Mouse (Mus musculus) kidney, embryonic 14.5 days (tissue): ENCODE results near the gene Cacnb4. TPM values are rescaled to one million over a fixed set of nuclear protein-coding genes. Genes with fewer than 3 reads are reported as not detected.

Source experiments
- ATAC-seq: fragments of 200-750 bp; cut with Nextera tagmentation; 2 replicates; pipeline ENCODE4 v1.8.0; 2017; ENCODE audit warnings: moderate number of reproducible peaks, mild to moderate bottlenecking, moderate TSS enrichment, moderate library complexity; ENCODE audit not compliant: low FRiP score, low TSS enrichment
- H3K27ac ChIP-seq: fragments of 300-500 bp; sonication (generic); 2 replicates; pipeline ENCODE4 v1.5.1; 2014; ENCODE audit warnings: low read depth, mild to moderate bottlenecking, low read length, moderate library complexity, mixed read lengths
- H3K27me3 ChIP-seq: fragments of 300-500 bp; sonication (generic); 2 replicates; pipeline ENCODE4 v1.6.1; 2014; ENCODE audit warnings: mild to moderate bottlenecking, low read length; ENCODE audit not compliant: control insufficient read depth, insufficient read depth
- H3K36me3 ChIP-seq: fragments of 300-500 bp; sonication (generic); 2 replicates; pipeline ENCODE4 v1.6.1; 2014; ENCODE audit warnings: low read length, mixed read lengths; ENCODE audit not compliant: control insufficient read depth, insufficient read depth
- H3K4me1 ChIP-seq: fragments of 300-500 bp; sonication (generic); 2 replicates; pipeline ENCODE4 v1.6.1; 2014; ENCODE audit warnings: low read length, mixed read lengths; ENCODE audit not compliant: control insufficient read depth, insufficient read depth
- H3K4me2 ChIP-seq: fragments of 300-500 bp; sonication (generic); replicated peaks from 2 replicates; pipeline ENCODE4 v1.6.1; 2014; ENCODE audit warnings: low read depth, mild to moderate bottlenecking, low read length
- H3K4me3 ChIP-seq: fragments of 300-500 bp; sonication (generic); 2 replicates; pipeline ENCODE4 v1.5.1; 2014; ENCODE audit warnings: mild to moderate bottlenecking, low read length
- H3K9ac ChIP-seq: fragments of 300-500 bp; sonication (generic); 2 replicates; pipeline ENCODE4 v1.6.1; 2014; ENCODE audit warnings: low read depth, mild to moderate bottlenecking, low read length, moderate library complexity
- H3K9me3 ChIP-seq: fragments of 300-500 bp; sonication (generic); 2 replicates; pipeline ENCODE4 v1.6.1; 2016; ENCODE audit warnings: low read length; ENCODE audit not compliant: control insufficient read depth
- WGBS: fragments of 180-500 bp; shearing (Covaris S2); extraction: QIAGEN DNeasy Blood & Tissue Kit; methylation state at CpG from one replicate; pipeline ENCODE4 v1.1.7; 2014; 5-methylcytosine and 5-hydroxymethylcytosine counted together
- polyA plus RNA-seq: library from polyadenylated mRNA; unstranded; fragments of >200 nt; fragmentation: Nextera tagmentation; extraction: Ambion mirVana; gene quantifications from 2 replicates; pipeline ENCODE4 v1.2.1, GENCODE M21; 2014

Cacnb4 gene
- polyA plus RNA-seq, 1 experiment from 2014 or later, result 4.3 TPM

DNA sequence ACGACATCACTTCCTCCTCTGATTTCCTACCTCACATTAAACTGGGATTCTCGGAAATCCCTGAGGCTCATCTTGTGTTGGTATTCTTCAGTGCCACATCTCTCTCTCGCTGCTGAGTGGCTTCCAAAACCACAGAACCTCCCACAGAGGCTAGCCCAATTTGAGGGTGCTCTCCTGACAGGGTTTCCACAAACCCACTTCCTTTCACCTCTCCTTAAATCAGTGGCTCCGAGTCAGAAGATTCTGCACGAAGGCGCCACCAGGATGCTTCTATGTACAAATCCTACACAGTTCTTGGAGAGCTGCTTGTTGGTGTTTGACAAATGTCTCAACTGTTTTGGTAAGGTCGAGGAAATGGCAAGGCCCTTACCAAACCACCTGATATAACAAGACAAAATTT lies 115.5 kb downstream of the Cacnb4 start:
- 73% methylated on average over 7 of the region's 7 CpGs for WGBS
- no peaks in the 10 kb centered on the region for H3K27me3 ChIP-seq
- no peaks in the 10 kb centered on the region for H3K36me3 ChIP-seq
- no peak overlapping the region for H3K9ac ChIP-seq
- H3K4me3 ChIP-seq, result no peak overlapping the region
- ATAC-seq, result no peak
- peaks cover 5% of the 10 kb centered on the region; the same call in 1 of the 2 replicates for H3K9me3 ChIP-seq
- H3K27ac ChIP-seq, result no peak overlapping the region
- no peak overlapping the region for H3K4me2 ChIP-seq
- H3K4me1 ChIP-seq, result 0 out of 2 replicates have a peak, but pooled peaks cover 7% of the 10 kb centered on the region

DNA sequence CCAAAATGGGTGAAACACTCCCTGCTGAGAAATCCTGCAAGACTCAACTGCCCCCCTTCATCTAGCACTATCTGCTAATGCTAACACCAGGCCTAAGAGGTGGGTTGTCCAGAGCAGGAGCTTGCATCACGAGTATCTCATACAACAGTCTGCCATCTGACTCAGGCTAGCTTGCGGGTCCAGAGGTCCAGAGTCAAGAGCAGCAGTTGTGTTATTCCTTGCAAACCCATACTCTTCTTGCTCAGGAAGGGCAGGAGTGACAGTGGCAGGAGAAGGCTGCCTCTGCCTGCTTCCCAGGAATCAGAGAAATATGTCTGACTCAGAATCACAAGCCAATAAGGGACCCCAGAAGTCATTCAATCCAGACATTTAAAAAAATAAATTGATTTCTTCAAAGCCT lies 116.4 kb downstream of the Cacnb4 start:
- Histone ChIP-seq H3K9me3 (peaks cover 5% of the 10 kb centered on the region; the same call in 1 of the 2 replicates), H3K4me3 (no peak overlapping the region), H3K9ac (no peak overlapping the region), H3K27ac (no peak overlapping the region), H3K4me1 (0 out of 2 replicates have a peak, but pooled peaks cover 7% of the 10 kb centered on the region), H3K27me3 (no peaks in the 10 kb centered on the region), H3K4me2 (no peak overlapping the region), H3K36me3 (no peaks in the 10 kb centered on the region)
- no peak for ATAC-seq
- WGBS, result 74% methylated on average over 2 of the region's 2 CpGs

DNA sequence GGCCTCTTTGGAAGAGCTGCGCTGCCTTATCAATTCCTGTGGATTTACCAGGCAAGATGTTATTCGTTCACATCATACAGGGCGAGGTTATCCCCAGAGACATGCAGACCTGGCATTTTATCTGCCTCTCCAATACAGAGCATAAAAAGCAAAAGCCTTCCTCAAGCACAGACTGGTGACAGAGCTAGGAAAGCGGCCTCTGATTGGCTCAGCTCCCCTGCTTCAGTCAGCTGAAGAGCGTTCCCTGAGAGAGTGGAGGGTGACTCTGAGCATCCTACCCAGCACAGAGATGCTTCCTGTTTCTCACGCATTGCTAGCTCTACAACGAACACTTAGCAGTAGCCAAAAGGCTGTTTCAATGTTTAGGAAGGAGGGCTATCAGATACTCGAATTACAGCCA lies 118.2 kb downstream of the Cacnb4 start:
- H3K9me3 ChIP-seq, result 0 out of 2 replicates have a peak, but pooled peaks cover under 1% of the 10 kb centered on the region
- WGBS, result 38% methylated on average over 8 of the region's 8 CpGs
- no peaks in the 10 kb centered on the region for H3K27me3 ChIP-seq
- no peak for ATAC-seq
- H3K4me3 ChIP-seq, result no peak overlapping the region
- no peaks in the 10 kb centered on the region for H3K36me3 ChIP-seq
- no peak overlapping the region for H3K27ac ChIP-seq
- 0 out of 2 replicates have a peak, but pooled peaks cover 7% of the 10 kb centered on the region for H3K4me1 ChIP-seq
- H3K9ac ChIP-seq, result no peak overlapping the region
- H3K4me2 ChIP-seq, result no peak overlapping the region

DNA sequence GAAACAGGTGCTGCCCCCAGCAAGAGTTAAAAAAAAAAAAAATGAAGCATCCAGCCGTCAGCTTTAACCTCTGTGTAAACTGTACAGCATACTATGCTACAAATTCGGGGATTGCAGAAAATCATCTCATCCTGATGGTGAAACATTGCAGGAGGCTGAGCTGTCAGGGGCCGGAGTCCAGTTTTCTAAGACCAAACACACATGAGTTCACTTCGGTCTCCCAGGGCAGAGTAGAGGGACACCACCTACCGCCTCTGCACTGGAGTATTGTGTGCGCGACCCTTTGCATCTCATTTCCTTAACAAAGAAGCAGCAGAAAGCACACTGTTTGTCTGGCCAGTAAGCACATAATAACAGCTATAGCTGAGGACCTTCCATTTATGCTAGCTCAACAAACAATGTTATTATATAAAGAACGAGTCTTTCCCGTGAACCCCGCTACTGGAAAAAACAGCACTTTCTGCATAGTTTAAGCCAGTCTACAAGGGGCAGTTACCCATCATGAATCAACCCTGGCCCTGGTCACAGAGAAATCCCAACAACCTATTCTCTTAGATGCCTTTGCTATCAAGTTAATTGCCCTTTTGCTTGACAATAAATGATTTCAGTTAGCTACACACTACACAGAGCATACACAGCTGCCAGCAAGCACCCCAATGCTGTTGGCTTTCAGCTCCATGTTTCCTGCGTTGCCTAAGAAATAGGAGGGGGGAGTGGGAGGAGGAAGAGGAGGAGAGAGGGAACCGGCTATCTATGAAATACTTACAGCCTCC lies 118.9 kb downstream of the Cacnb4 start:
- Histone ChIP-seq H3K4me2 (no peak overlapping the region), H3K36me3 (no peaks in the 10 kb centered on the region), H3K9me3 (0 out of 2 replicates have a peak, but pooled peaks cover 2% of the 10 kb centered on the region), H3K4me3 (no peak overlapping the region), H3K27ac (no peak overlapping the region), H3K27me3 (no peaks in the 10 kb centered on the region), H3K9ac (no peak overlapping the region), H3K4me1 (0 out of 2 replicates have a peak, but pooled peaks cover 7% of the 10 kb centered on the region)
- no peak for ATAC-seq
- 77% methylated on average over 12 of the region's 12 CpGs for WGBS

DNA sequence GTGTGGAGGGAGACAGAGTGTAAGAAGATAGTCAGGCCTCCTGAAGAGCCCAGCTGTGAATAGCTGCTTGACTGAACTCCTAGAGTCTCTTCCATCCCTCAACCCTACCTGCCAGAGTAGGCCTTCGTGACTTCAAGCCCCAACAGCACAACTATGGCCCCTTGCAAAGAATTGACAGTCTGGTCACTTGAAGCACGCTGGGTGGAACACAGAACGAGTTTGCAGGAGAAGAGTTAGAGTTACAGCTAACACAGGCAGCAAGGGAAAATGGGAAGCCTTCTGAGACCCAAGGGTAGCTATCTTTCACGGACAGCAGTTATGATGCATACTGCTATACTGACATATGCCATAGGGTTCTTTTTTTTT lies 119.7 kb downstream of the Cacnb4 start:
- no peaks in the 10 kb centered on the region for H3K36me3 ChIP-seq
- H3K4me2 ChIP-seq, result no peak overlapping the region
- H3K27ac ChIP-seq, result no peak overlapping the region
- H3K4me3 ChIP-seq, result no peak overlapping the region
- H3K9me3 ChIP-seq, result 0 out of 2 replicates have a peak, but pooled peaks cover 2% of the 10 kb centered on the region
- ATAC-seq, result no peak
- no peaks in the 10 kb centered on the region for H3K27me3 ChIP-seq
- no peak overlapping the region for H3K9ac ChIP-seq
- 0 out of 2 replicates have a peak, but pooled peaks cover 7% of the 10 kb centered on the region for H3K4me1 ChIP-seq
- WGBS, result 77% methylated on average over 4 of the region's 4 CpGs

DNA sequence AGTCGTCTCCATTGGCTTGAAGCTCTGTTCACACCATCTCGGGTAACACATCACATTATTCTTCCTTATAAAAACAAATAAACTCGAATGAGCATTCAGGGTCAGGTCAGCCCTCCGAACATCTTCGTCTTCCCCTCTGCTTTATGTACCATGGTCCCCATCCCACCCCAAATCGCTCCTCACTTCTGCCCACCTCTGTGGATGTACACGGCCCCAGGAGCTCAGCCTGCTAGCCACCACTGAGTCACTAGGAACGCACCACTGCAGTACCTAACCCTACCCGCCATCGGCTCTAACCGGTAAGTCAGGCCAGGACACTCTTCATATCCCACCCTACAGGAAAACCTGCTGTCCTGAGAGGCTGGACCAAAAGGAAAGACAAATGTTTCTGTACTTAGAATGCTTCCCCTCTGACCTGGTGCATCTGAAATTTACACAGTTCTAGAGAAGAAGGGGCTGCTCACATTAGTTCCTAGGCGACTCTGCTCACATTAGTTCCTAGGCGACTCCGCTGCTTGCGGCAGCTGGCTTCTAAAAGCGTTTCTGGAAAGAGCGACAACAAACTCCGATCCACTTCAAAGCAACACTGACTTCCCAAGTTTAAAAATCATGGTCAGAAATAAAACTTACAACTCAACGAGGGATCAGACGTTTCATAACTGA lies 120.2 kb downstream of the Cacnb4 start:
- ATAC-seq, result 0 out of 2 replicates have a peak, but pooled peaks have one; percentile 35
- 0 out of 2 replicates have a peak, but pooled peaks cover 7% of the 10 kb centered on the region for H3K4me1 ChIP-seq

DNA sequence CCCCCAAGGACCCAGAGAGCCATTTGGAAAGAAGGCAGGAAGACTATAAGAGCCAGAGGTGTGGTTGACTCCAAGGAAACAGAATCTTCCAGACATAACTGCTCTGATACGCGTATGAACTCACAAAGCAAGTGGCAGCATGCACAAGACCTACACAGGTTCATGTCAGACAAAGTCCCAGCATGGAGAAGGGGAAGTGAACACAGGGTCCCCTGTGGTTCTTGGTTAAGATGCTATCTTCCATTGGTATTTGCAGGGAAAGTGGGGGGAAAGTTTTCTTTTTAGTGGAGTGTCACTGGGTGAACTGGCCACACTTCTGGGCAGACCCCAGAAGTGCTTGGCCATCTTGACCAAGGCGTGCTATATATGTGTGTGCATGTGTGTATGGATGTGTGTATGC lies 128.2 kb downstream of the Cacnb4 start:
- no peak overlapping the region for H3K4me2 ChIP-seq
- H3K9me3 ChIP-seq, result 0 out of 2 replicates have a peak, but pooled peaks cover 2% of the 10 kb centered on the region
- no peak overlapping the region for H3K9ac ChIP-seq
- no peaks in the 10 kb centered on the region for H3K36me3 ChIP-seq
- no peak overlapping the region for H3K4me3 ChIP-seq
- H3K4me1 ChIP-seq, result no peaks in the 10 kb centered on the region
- no peak for ATAC-seq
- no peaks in the 10 kb centered on the region for H3K27me3 ChIP-seq
- H3K27ac ChIP-seq, result no peak overlapping the region
- 94% methylated on average over 3 of the region's 3 CpGs for WGBS

More for the DNA sequence above, 120.2 kb downstream of the Cacnb4 start:
- H3K4me3 ChIP-seq, result no peak overlapping the region
- no peak overlapping the region for H3K27ac ChIP-seq
- no peaks in the 10 kb centered on the region for H3K36me3 ChIP-seq
- 0 out of 2 replicates have a peak, but pooled peaks cover 2% of the 10 kb centered on the region for H3K9me3 ChIP-seq
- no peak overlapping the region for H3K4me2 ChIP-seq
- H3K9ac ChIP-seq, result no peak overlapping the region
- 57% methylated on average over 20 of the region's 20 CpGs for WGBS
- no peaks in the 10 kb centered on the region for H3K27me3 ChIP-seq

DNA sequence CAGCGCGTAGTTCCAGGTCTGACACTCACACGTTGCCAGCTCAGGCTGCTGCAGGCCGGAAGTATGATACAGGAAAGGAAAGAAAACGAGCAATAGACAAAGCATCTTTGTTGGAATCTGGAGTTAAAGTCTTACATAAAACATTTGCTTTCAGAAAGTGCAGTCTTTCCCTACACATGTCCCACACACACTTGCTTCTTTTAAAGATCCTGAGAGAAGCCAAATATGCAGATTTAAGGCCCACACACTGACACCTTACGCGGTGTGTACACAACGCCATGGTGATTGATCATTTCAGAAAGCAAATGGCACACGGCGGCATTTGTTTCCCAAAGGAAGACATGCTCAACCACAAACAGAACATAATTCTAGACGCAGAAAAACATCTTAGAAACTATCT lies 129.3 kb downstream of the Cacnb4 start:
- no peak overlapping the region for H3K4me2 ChIP-seq
- H3K4me1 ChIP-seq, result no peaks in the 10 kb centered on the region
- ATAC-seq, result no peak
- H3K27ac ChIP-seq, result no peak overlapping the region
- no peaks in the 10 kb centered on the region for H3K27me3 ChIP-seq
- H3K4me3 ChIP-seq, result no peak overlapping the region
- no peaks in the 10 kb centered on the region for H3K9me3 ChIP-seq
- no peaks in the 10 kb centered on the region for H3K36me3 ChIP-seq
- WGBS, result 84% methylated on average over 11 of the region's 11 CpGs
- no peak overlapping the region for H3K9ac ChIP-seq

DNA sequence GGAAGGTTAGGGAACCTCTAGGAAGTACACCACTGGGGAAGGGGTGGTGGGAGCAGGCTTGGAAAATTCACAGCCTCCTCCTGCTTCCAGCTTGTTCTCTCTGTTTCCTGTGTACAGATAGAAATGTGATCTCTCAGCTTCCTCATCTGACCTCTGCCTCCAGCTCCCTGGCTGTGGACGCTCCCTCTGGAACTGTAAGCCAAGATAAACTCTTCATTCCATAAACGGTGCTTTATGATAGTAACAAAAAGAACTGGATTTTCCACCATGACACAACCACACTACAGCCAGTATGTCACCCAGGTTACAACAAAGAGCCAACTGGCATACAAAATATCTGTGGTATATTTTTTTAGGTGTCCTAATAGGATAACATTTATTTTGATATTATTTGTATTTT lies 132.1 kb downstream of the Cacnb4 start:
- 45% methylated on average over 2 of the region's 2 CpGs for WGBS
- ATAC-seq, result no peak
- no peaks in the 10 kb centered on the region for H3K4me1 ChIP-seq
- no peak overlapping the region for H3K27ac ChIP-seq
- H3K4me2 ChIP-seq, result no peak overlapping the region
- H3K9ac ChIP-seq, result no peak overlapping the region
- no peaks in the 10 kb centered on the region for H3K27me3 ChIP-seq
- H3K36me3 ChIP-seq, result no peaks in the 10 kb centered on the region
- no peaks in the 10 kb centered on the region for H3K9me3 ChIP-seq
- no peak overlapping the region for H3K4me3 ChIP-seq
